12 mouse cellular contexts compared by ENCODE assay signal in the genomic region with DNA sequence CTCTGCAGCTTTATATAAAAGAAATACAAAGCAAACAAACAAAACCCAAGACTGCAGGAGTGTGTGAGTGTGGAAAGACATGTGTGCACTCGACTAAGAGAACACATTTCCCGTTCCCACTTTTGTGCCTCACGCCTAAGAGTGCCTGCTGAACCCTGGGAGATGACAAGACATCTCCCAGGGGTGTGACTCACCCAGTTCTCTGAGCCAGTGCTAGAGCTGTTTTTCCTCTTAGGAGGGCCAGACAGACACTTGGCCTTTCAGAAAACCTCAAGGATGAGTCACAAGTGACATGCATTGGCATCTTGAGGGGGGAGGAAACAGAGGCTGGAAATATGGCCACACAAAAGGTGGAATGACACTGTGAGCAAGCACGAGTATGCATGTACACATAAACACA.
DNase-seq lines count a peak whose midpoint lies in the region; ATAC-seq and TF ChIP-seq lines count a peak whose summit lies in the region.
"Had no signal": no experiment of that assay in that cellular context is flagged by ENCODE, and none has a peak within 500 bp of the region (broad histone marks: within the 10 kb centered on the region; RNA-seq: fewer than 3 reads in every experiment).

No protein-coding gene starts in this region.

- H3K4me3 ChIP-seq in forebrain, embryonic 12.5 days (replicated peaks), result no peak overlapping the region
- H3K4me3 ChIP-seq in forebrain, embryonic 10.5 days, result no peak overlapping the region
- no peak overlapping the region for H3K4me3 ChIP-seq in midbrain, embryonic 10.5 days
- no peak overlapping the region for H3K4me3 ChIP-seq in midbrain, embryonic 14.5 days (replicated peaks; ENCODE audit: low read depth, low read length)
- no peak overlapping the region for H3K4me3 ChIP-seq in neural tube, embryonic 13.5 days
- no peak overlapping the region for H3K4me3 ChIP-seq in cerebellum, adult 2 months (replicated peaks; ENCODE audit: insufficient read depth, low read depth, low read length)
- H3K4me3 ChIP-seq: embryonic facial prominence, embryonic 15.5 days; kidney, embryonic 15.5 days; lung, embryonic 15.5 days had no signal

- no peaks in the 10 kb centered on the region for H3K9me3 ChIP-seq in forebrain, embryonic 12.5 days
- H3K9me3 ChIP-seq in forebrain, embryonic 10.5 days, result no peaks in the 10 kb centered on the region
- no peaks in the 10 kb centered on the region for H3K9me3 ChIP-seq in midbrain, embryonic 10.5 days (replicated peaks)
- no peaks in the 10 kb centered on the region for H3K9me3 ChIP-seq in midbrain, embryonic 14.5 days (ENCODE audit: control insufficient read depth, low read length)
- H3K9me3 ChIP-seq in neural tube, embryonic 13.5 days, result no peaks in the 10 kb centered on the region
- H3K9me3 ChIP-seq: embryonic facial prominence, embryonic 15.5 days; kidney, embryonic 15.5 days; lung, embryonic 15.5 days had no signal

- ATAC-seq in forebrain, embryonic 12.5 days (ENCODE audit: low FRiP score), result no peak
- ATAC-seq in midbrain, embryonic 14.5 days (ENCODE audit: low FRiP score, low TSS enrichment), result no peak
- no peak for ATAC-seq in neural tube, embryonic 13.5 days (ENCODE audit: low read depth)

- intact Hi-C loops in gastrocnemius, postnatal 14 days (cut with DNase I; ENCODE audit: low total_unique reads), result no loop called here
- intact Hi-C loops in left cerebral cortex, postnatal 36 days (cut with DNase I), result loop anchor here (2.0 to 5.0 kb wide), 3 partner anchors 105 to 291 kb away; no protein-coding TSS in a partner anchor

- H3K36me3 ChIP-seq in forebrain, embryonic 12.5 days (replicated peaks), result no peaks in the 10 kb centered on the region
- no peaks in the 10 kb centered on the region for H3K36me3 ChIP-seq in forebrain, embryonic 10.5 days (replicated peaks)
- no peaks in the 10 kb centered on the region for H3K36me3 ChIP-seq in midbrain, embryonic 10.5 days
- no peaks in the 10 kb centered on the region for H3K36me3 ChIP-seq in midbrain, embryonic 14.5 days (ENCODE audit: control insufficient read depth, insufficient read depth, low read length)
- H3K36me3 ChIP-seq in neural tube, embryonic 13.5 days, result no peaks in the 10 kb centered on the region
- H3K36me3 ChIP-seq: embryonic facial prominence, embryonic 15.5 days; kidney, embryonic 15.5 days; lung, embryonic 15.5 days had no signal

- H3K9ac ChIP-seq in forebrain, embryonic 12.5 days, result no peak overlapping the region
- no peak overlapping the region for H3K9ac ChIP-seq in midbrain, embryonic 14.5 days (replicated peaks; ENCODE audit: low read length)
- no peak overlapping the region for H3K9ac ChIP-seq in neural tube, embryonic 13.5 days
- H3K9ac ChIP-seq: embryonic facial prominence, embryonic 15.5 days; kidney, embryonic 15.5 days; lung, embryonic 15.5 days had no signal

- no peak for TF ChIP-seq CTCF in cerebellum, adult 2 months (IDR thresholded peaks at IDR 0.05; ENCODE audit: borderline replicate concordance, insufficient read depth, low read depth, low read length)

- peaks cover 65% of the 10 kb centered on the region for H3K4me1 ChIP-seq in forebrain, embryonic 12.5 days
- peaks cover 70% of the 10 kb centered on the region for H3K4me1 ChIP-seq in forebrain, embryonic 10.5 days
- H3K4me1 ChIP-seq in midbrain, embryonic 10.5 days, result peaks cover 69% of the 10 kb centered on the region
- H3K4me1 ChIP-seq in midbrain, embryonic 14.5 days (ENCODE audit: control insufficient read depth, insufficient read depth, low read length), result peaks cover 58% of the 10 kb centered on the region
- H3K4me1 ChIP-seq in neural tube, embryonic 13.5 days (replicated peaks), result peaks cover 68% of the 10 kb centered on the region
- peaks cover 9% of the 10 kb centered on the region for H3K4me1 ChIP-seq in cerebellum, adult 2 months (ENCODE audit: control insufficient read depth, insufficient read depth, low read length)

- no peak for TF ChIP-seq POLR2A in cerebellum, adult 2 months (IDR thresholded peaks at IDR 0.05; ENCODE audit: borderline replicate concordance, insufficient read depth, low read length)

- peak overlapping the region; percentile 67 for H3K27ac ChIP-seq in forebrain, embryonic 12.5 days
- no peak overlapping the region for H3K27ac ChIP-seq in forebrain, embryonic 10.5 days
- H3K27ac ChIP-seq in midbrain, embryonic 10.5 days (replicated peaks), result 0 out of 2 replicates have a peak overlapping the region, but pooled peaks have one; percentile 9
- no peak overlapping the region; the same call in 1 of the 2 replicates for H3K27ac ChIP-seq in midbrain, embryonic 14.5 days (replicated peaks; ENCODE audit: low read depth, low read length)
- peak overlapping the region; percentile 81 for H3K27ac ChIP-seq in neural tube, embryonic 13.5 days (replicated peaks)
- no peak overlapping the region for H3K27ac ChIP-seq in cerebellum, adult 2 months (ENCODE audit: insufficient read depth, low read length)
- H3K27ac ChIP-seq: embryonic facial prominence, embryonic 15.5 days; lung, embryonic 15.5 days had no signal

- no peak overlapping the region for H3K4me2 ChIP-seq in forebrain, embryonic 12.5 days
- no peak overlapping the region for H3K4me2 ChIP-seq in midbrain, embryonic 14.5 days (ENCODE audit: low read length)
- H3K4me2 ChIP-seq in neural tube, embryonic 13.5 days, result no peak overlapping the region
- H3K4me2 ChIP-seq: embryonic facial prominence, embryonic 15.5 days; kidney, embryonic 15.5 days had no signal

- no peaks in the 10 kb centered on the region for H3K27me3 ChIP-seq in forebrain, embryonic 12.5 days
- no peaks in the 10 kb centered on the region for H3K27me3 ChIP-seq in forebrain, embryonic 10.5 days (ENCODE audit: poor library complexity, severe bottlenecking)
- no peaks in the 10 kb centered on the region for H3K27me3 ChIP-seq in midbrain, embryonic 10.5 days (ENCODE audit: low read depth, poor library complexity, severe bottlenecking)
- no peaks in the 10 kb centered on the region for H3K27me3 ChIP-seq in midbrain, embryonic 14.5 days (ENCODE audit: control insufficient read depth, insufficient read depth, low read length)
- no peaks in the 10 kb centered on the region for H3K27me3 ChIP-seq in neural tube, embryonic 13.5 days
- H3K27me3 ChIP-seq in cerebellum, adult 2 months (ENCODE audit: control insufficient read depth, insufficient read depth, low read length), result no peaks in the 10 kb centered on the region
- H3K27me3 ChIP-seq: embryonic facial prominence, embryonic 15.5 days; kidney, embryonic 15.5 days; lung, embryonic 15.5 days had no signal

- DNase-seq in forebrain, embryonic 10.5 days (ENCODE audit: extremely low spot score, low spot score), result no peak
- no peak for DNase-seq in midbrain, embryonic 10.5 days (ENCODE audit: low spot score)
- no peak for DNase-seq in midbrain, embryonic 14.5 days
- DNase-seq in gastrocnemius, postnatal 14 days, result peak; percentile 31
- no peak for DNase-seq in left cerebral cortex, postnatal 36 days (ENCODE audit: low spot score in 2 of 2)
- DNase-seq in cerebellum, adult 2 months, result no peak
- DNase-seq: B cell, adult 2 months had no signal

- WGBS in forebrain, embryonic 12.5 days, result 63% methylated on average over 4 of the region's 4 CpGs
- 79% methylated on average over 4 of the region's 4 CpGs for WGBS in forebrain, embryonic 10.5 days
- 76% methylated on average over 4 of the region's 4 CpGs for WGBS in midbrain, embryonic 10.5 days
- WGBS in midbrain, embryonic 14.5 days, result 69% methylated on average over 4 of the region's 4 CpGs
- WGBS in neural tube, embryonic 13.5 days, result 74% methylated on average over 4 of the region's 4 CpGs
- 56% methylated on average over 4 of the region's 4 CpGs for WGBS in cerebellum, adult 2 months

Comparison
In these comparisons a context has a peak if more than half of its experiments do, and no peak if none do; other contexts are left out.
1. H3K27ac ChIP-seq: peak in forebrain, embryonic 12.5 days (single experiment), midbrain, embryonic 10.5 days (single experiment) and neural tube, embryonic 13.5 days (single experiment); none in forebrain, embryonic 10.5 days (single experiment), midbrain, embryonic 14.5 days (single experiment) and cerebellum, adult 2 months (single experiment).